Mouse (Mus musculus) myocyte (in vitro differentiated cells): ENCODE measurements at regions not wholly inside any gene's neighbourhood (a gene's known extent, or its start where the extent isn't known, plus 50 kb on each side); places are given as distances from the start of the nearest gene placed in this dataset.

ENCODE experiments used
- CEBPB ChIP-seq: IDR thresholded peaks from 2 replicates; pipeline ENCODE4 v1.6.1; 2011; ENCODE audit warnings: mild to moderate bottlenecking, moderate library complexity; ENCODE audit not compliant: poor library complexity, insufficient read depth, severe bottlenecking
- E2F4 ChIP-seq: IDR thresholded peaks from one replicate; pipeline ENCODE4 v1.6.1; 2011; ENCODE audit warnings: mild to moderate bottlenecking, control low read depth, moderate library complexity; ENCODE audit not compliant: insufficient read depth
- MAX ChIP-seq: IDR thresholded peaks from one replicate; pipeline ENCODE4 v1.6.1; 2011; ENCODE audit warnings: low read depth, mild to moderate bottlenecking, control low read depth
- MYOD1 ChIP-seq, 3 experiments: IDR thresholded peaks; one replicate each; pipeline ENCODE4 v1.6.1; 2011; ENCODE audit warnings: control low read depth in 2 of 3, low read depth in 2 of 3, mild to moderate bottlenecking in 2 of 3, moderate library complexity in 1 of 3; ENCODE audit not compliant: insufficient read length in 2 of 3, control insufficient read depth in 1 of 3
- MYOG ChIP-seq, 3 experiments: IDR thresholded peaks; one replicate each; pipeline ENCODE4 v1.6.1; 2011; ENCODE audit warnings: control low read depth in 2 of 3, low read depth in 2 of 3, mild to moderate bottlenecking in 2 of 3; ENCODE audit not compliant: insufficient read length in 2 of 3, control insufficient read depth in 1 of 3, insufficient read depth in 1 of 3
- POLR2A ChIP-seq: IDR thresholded peaks from one replicate; pipeline ENCODE4 v1.6.1; 2011; ENCODE audit warnings: low read depth, mild to moderate bottlenecking, control low read depth, moderate library complexity; ENCODE audit not compliant: insufficient read length
- POLR2AphosphoS2 ChIP-seq: IDR thresholded peaks from one replicate; pipeline ENCODE4 v1.6.1; 2011; ENCODE audit warnings: low read depth, control low read depth; ENCODE audit not compliant: insufficient read length
- REST ChIP-seq: IDR thresholded peaks from one replicate; pipeline ENCODE4 v1.6.1; 2011; ENCODE audit warnings: mild to moderate bottlenecking, control low read depth, moderate library complexity; ENCODE audit not compliant: insufficient read depth, insufficient read length
- SRF ChIP-seq: IDR thresholded peaks from one replicate; pipeline ENCODE4 v1.6.1; 2011; ENCODE audit warnings: low read depth; ENCODE audit not compliant: control insufficient read depth, insufficient read length
- USF1 ChIP-seq: IDR thresholded peaks from one replicate; pipeline ENCODE4 v1.6.1; 2011; ENCODE audit warnings: low read depth, mild to moderate bottlenecking, control low read depth, moderate library complexity

DNA sequence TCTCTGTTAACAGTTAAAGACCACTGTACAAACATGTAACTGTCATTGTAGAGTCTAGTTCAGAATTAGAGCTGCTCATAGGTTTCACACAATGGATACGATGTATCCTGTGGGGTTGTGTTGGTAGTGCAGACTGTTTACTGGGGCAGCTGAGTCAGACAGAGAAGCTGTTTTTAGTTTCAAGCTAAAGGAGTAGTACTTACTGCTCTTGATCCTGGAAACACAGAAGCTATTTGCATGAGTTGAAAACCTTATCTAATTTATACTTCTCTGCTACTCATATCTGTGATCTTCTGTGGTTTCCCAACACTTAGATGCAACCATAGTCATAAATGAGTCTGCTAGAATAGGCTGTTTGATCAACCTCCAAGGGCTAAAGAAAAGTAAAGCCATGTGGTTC lies 413.5 kb upstream of the Cdh9 start:
- TF ChIP-seq USF1 (no peak), POLR2A (no peak), CEBPB (no peak), MAX (no peak), E2F4 (no peak), MYOG (IDR thresholded peaks at IDR 0.05; ENCODE audit: control insufficient read depth in 1 of 3, insufficient read depth in 1 of 3, insufficient read length in 2 of 3, low read depth in 2 of 3) (no peak), REST (no peak), MYOD1 (IDR thresholded peaks at IDR 0.05; ENCODE audit: control insufficient read depth in 1 of 3, insufficient read length in 2 of 3, low read depth in 2 of 3) (no peak), POLR2AphosphoS2 (no peak), SRF (no peak)
